Mouse (Mus musculus) liver, embryonic 13.5 days (tissue): ENCODE measurements around the gene Atxn2. TPM values are rescaled to one million over a fixed set of nuclear protein-coding genes. Genes with fewer than 3 reads are reported as not detected.
A peak's percentile ranks its signal among the peaks of the same experiment; 100 is the strongest.

Experiments used
- ATAC-seq: fragments of 200-750 bp; cut with Nextera tagmentation; 2 replicates; pipeline ENCODE4 v1.8.0; 2017; ENCODE audit warnings: low read depth, mild to moderate bottlenecking, moderate number of reproducible peaks, moderate library complexity
- DNase-seq: peaks from one replicate; pipeline ENCODE4 v3.0.0; 2022
- H3K27ac ChIP-seq: fragments of 300-500 bp; sonication (generic); 2 replicates; pipeline ENCODE4 v1.5.1; 2015; ENCODE audit warnings: moderate library complexity, mild to moderate bottlenecking, inconsistent platforms
- H3K27me3 ChIP-seq: fragments of 300-500 bp; sonication (generic); 2 replicates; pipeline ENCODE4 v1.6.1; 2015; ENCODE audit warnings: mild to moderate bottlenecking, inconsistent platforms
- H3K36me3 ChIP-seq: fragments of 300-500 bp; sonication (generic); 2 replicates; pipeline ENCODE4 v1.6.1; 2015; ENCODE audit warnings: mild to moderate bottlenecking, inconsistent platforms
- H3K4me1 ChIP-seq: fragments of 300-500 bp; sonication (generic); replicated peaks from 2 replicates; pipeline ENCODE4 v1.6.1; 2015; ENCODE audit warnings: inconsistent platforms
- H3K4me2 ChIP-seq: fragments of 300-500 bp; sonication (generic); 2 replicates; pipeline ENCODE4 v1.6.1; 2015; ENCODE audit warnings: inconsistent platforms, mild to moderate bottlenecking, moderate library complexity
- H3K4me3 ChIP-seq: fragments of 300-500 bp; sonication (generic); replicated peaks from 2 replicates; pipeline ENCODE4 v1.5.1; 2015; ENCODE audit warnings: mild to moderate bottlenecking, inconsistent platforms
- H3K9ac ChIP-seq: fragments of 300-500 bp; sonication (generic); 2 replicates; pipeline ENCODE4 v1.6.1; 2015; ENCODE audit warnings: mild to moderate bottlenecking, inconsistent platforms
- H3K9me3 ChIP-seq: fragments of 300-500 bp; sonication (generic); replicated peaks from 2 replicates; pipeline ENCODE4 v1.6.1; 2016; ENCODE audit warnings: inconsistent platforms
- WGBS: fragments of 180-500 bp; shearing (Covaris S2); methylation state at CpG from one replicate; pipeline ENCODE4 v1.1.7; 2015; ENCODE audit not compliant: insufficient replicate concordance; 5-methylcytosine and 5-hydroxymethylcytosine counted together
- polyA plus RNA-seq: library from polyadenylated mRNA; unstranded; fragments of >200 nt; fragmentation: Nextera tagmentation; extraction: Ambion mirVana; gene quantifications from 2 replicates; pipeline ENCODE4 v1.2.1, GENCODE M21; 2015

Gene Atxn2
- polyA plus RNA-seq = 16.0 and 17.6 TPM in 2 replicates

DNA sequence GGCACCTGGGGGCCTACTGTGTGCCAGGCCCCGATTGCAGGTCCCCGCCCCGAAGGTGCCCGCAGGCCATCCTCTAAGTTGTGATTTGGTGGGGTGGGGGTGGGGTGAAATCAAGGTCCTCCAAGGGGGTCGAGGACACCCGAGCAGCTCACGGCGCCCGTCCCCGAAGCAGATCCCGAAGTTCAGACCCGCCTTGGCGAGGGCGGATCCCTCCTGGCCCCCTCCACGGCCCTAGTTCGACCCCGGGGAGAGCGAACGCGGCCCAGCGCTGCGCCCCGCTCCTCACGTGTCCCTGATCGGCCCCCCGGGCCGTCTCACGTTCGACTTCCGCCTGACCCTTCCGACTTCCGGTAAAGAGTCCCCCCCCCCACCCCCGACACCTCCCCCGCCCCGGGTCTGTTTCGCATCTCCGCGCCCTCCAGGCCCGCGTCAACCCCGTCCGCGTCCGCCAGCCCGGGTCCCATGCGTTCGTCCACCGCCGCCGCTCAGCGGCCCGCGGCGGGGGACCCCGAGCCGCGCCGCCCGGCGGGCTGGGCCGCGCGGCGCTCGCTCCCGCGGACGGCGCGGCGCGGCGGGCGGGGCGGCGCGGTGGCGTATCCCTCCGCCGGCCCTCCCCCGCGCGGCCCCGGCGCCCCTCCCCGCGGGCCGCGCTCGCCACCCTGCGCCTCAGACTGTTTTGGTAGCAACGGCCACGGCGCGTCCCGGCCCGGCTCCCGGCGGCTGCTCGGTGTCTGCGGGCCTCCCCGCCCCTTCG lies at the start of gene Atxn2:
Gene Atxn2 (plus strand): TSS at position 164 of the 754 bp plus-strand sequence.
- H3K4me3 ChIP-seq = peak within 1 kb of the TSS; percentile 97
- peaks cover 53% of the 10 kb centered on the region for H3K4me1 ChIP-seq
- H3K9ac ChIP-seq = peak within 1 kb of the TSS; percentile 98
- H3K4me2 ChIP-seq = peak within 1 kb of the TSS; percentile 99
- WGBS = 0% methylated on average over 60 of the region's 103 CpGs
- no peaks in the 10 kb centered on the region for H3K27me3 ChIP-seq
- peak; percentile 69 for DNase-seq
- ATAC-seq = peak; percentile 83
- H3K36me3 ChIP-seq = no peaks in the 10 kb centered on the region
- peak within 1 kb of the TSS; percentile 95 for H3K27ac ChIP-seq
- H3K9me3 ChIP-seq = no peaks in the 10 kb centered on the region

DNA sequence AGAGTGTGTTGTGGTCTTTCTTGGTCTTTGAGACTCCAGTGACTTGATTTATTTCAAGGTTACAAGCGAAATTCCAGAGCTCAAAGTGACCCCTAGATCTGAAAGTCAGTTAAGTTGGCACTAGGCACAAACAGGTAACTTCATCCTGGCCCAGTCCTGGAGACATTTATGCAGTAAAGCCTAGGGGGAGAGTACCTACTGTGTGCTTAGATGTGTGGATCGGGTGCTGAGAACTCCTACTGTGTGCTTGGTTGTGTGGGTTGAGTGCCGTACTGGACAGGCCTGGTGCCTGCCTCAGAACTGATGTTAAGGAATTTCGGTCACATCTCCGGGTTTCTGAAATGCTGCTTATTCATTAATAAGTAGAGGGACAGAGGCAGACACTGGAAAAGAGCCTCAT lies 49.6 kb upstream of the Atxn2 start:
- no peaks in the 10 kb centered on the region for H3K27me3 ChIP-seq

DNA sequence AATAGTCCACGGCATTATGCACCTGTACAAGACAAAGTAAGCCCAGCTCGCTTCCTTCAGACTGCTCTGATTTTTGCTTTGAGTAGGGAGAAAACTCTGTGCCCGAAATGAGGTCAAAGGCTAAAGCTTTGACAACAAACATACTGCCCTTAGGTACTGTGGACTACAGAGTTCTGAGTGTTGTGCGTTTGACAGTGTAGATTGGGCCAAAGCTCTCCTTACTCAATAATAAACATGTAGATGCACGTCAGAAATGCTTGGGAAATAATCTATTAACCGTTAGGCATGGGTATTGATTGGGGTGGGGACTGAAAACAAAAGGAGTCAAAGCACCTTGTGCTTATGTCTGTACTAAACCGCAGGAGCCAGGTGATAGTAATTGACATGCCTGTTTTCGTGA lies 47.7 kb upstream of the Atxn2 start:
- no peak overlapping the region for H3K4me3 ChIP-seq
- peaks cover 59% of the 10 kb centered on the region for H3K36me3 ChIP-seq
- H3K9me3 ChIP-seq = no peaks in the 10 kb centered on the region
- peaks cover 38% of the 10 kb centered on the region for H3K4me1 ChIP-seq
- no peak overlapping the region for H3K4me2 ChIP-seq
- no peak for DNase-seq
- H3K27me3 ChIP-seq = no peaks in the 10 kb centered on the region
- no peak overlapping the region for H3K9ac ChIP-seq
- 81% methylated on average over 8 of the region's 8 CpGs for WGBS
- ATAC-seq = no peak
- no peak overlapping the region for H3K27ac ChIP-seq

More for the DNA sequence above, 49.6 kb upstream of the Atxn2 start:
- Histone ChIP-seq H3K9ac (peak overlapping the region; percentile 99), H3K27ac (no peak overlapping the region), H3K36me3 (peaks cover 43% of the 10 kb centered on the region), H3K4me1 (peaks cover 36% of the 10 kb centered on the region), H3K4me2 (peak overlapping the region; percentile 82), H3K4me3 (peak overlapping the region; percentile 98), H3K9me3 (no peaks in the 10 kb centered on the region)
- ATAC-seq = no peak
- 85% methylated on average over 5 of the region's 5 CpGs for WGBS
- no peak for DNase-seq

DNA sequence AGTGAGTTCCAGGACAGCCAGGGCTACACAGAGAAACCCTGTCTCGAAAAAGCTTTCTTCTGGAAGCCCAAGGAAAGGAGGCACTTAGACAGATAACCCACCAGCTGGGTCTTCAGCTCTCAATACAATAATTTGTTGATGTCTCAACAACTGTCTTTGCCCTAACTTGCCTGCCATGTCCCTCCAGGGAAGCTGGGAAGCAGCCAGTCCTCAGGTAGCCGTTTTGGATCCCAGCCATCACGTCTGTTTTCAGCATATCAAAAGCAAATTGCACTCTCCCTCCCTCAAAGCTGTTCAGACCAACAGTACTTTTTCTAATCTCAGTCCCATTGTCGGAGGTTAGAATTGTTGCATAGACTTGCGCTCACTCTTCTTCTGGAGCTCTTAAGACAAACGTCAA lies 47.1 kb upstream of the Atxn2 start:
- WGBS = 77% methylated on average over 6 of the region's 6 CpGs
- ATAC-seq = no peak

DNA sequence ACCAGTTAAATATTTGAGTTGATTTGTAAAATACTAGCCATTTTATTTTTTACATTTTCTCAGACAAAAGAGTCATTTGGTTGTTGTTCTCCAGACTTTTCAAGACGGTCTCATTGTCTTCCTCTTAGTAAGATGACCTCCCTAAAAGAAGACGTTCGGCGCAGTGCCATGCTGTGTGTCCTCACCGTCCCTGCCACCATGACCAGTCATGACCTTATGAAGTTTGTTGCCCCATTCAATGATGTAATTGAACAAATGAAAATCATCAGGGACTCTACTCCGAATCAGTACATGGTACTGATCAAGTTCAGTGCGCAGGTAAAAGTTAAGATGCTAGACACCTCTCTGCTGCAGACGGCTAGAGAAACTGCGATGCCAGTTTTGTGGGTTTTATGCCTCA lies 46.2 kb upstream of the Atxn2 start:
- H3K9ac ChIP-seq = no peak overlapping the region
- no peak overlapping the region for H3K4me2 ChIP-seq
- 91% methylated on average over 9 of the region's 9 CpGs for whole genome bisulfite sequencing
- H3K36me3 ChIP-seq = peaks cover 69% of the 10 kb centered on the region
- peaks cover 29% of the 10 kb centered on the region for H3K4me1 ChIP-seq
- no peak for ATAC-seq
- H3K27me3 ChIP-seq = no peaks in the 10 kb centered on the region
- no peak for DNase-seq
- no peaks in the 10 kb centered on the region for H3K9me3 ChIP-seq
- H3K27ac ChIP-seq = no peak overlapping the region
- H3K4me3 ChIP-seq = no peak overlapping the region

More for the DNA sequence above, 47.1 kb upstream of the Atxn2 start:
- Histone ChIP-seq H3K27ac (no peak overlapping the region), H3K9me3 (no peaks in the 10 kb centered on the region), H3K4me3 (no peak overlapping the region), H3K36me3 (peaks cover 65% of the 10 kb centered on the region), H3K4me1 (peaks cover 35% of the 10 kb centered on the region), H3K27me3 (no peaks in the 10 kb centered on the region), H3K9ac (no peak overlapping the region), H3K4me2 (no peak overlapping the region)
- DNase-seq = no peak

DNA sequence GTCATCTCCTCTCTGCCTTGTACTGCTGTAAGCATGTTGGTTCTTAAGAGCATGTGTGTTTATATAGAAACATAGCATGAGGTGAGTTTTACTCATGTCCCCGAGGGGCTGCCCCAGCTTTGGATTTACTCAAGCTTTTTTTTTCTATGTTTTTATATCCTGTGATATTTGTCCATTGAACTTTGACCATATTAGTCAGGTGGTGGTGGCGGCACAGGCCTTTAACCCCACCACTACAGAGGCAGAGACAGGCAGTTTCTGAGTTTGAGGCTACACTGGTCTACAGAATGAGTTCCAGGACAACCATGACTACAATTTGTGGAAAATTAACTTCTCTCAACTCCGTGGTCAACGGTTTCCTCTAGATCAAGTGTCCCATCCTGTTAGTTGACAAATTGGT lies 44.1 kb upstream of the Atxn2 start:
- H3K9ac ChIP-seq = no peak overlapping the region
- H3K27me3 ChIP-seq = no peaks in the 10 kb centered on the region
- H3K36me3 ChIP-seq = peaks cover 85% of the 10 kb centered on the region
- 62% methylated on average over 4 of the region's 4 CpGs for WGBS
- ATAC-seq = no peak
- no peak for DNase-seq
- no peaks in the 10 kb centered on the region for H3K9me3 ChIP-seq
- H3K4me1 ChIP-seq = peaks cover 16% of the 10 kb centered on the region
- no peak overlapping the region for H3K4me3 ChIP-seq
- no peak overlapping the region for H3K27ac ChIP-seq
- no peak overlapping the region for H3K4me2 ChIP-seq

DNA sequence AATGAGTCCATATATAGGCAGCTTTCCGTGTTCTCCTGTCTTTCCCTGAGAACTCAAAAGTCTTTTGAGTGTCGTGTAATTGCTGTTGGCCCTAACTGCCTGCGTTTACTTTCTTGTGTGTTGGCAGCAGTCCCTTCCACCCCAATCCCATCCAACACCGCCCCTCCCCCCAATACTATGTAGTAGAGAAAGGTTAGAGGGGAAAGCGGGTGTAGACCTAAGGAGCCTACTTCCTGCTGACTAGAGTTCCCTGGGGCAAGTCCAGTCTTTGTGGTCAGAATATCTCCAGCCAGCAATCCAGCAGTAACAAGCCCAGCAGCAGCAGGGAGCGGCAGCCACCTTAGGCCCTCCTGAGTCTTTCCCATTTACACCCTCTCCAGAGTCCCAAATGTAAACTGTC lies 42.7 kb upstream of the Atxn2 start:
- Histone ChIP-seq H3K9ac (no peak overlapping the region), H3K4me1 (peaks cover 4% of the 10 kb centered on the region; the same call in 1 of the 2 replicates), H3K4me2 (no peak overlapping the region), H3K27me3 (no peaks in the 10 kb centered on the region), H3K4me3 (no peak overlapping the region), H3K36me3 (peaks cover 84% of the 10 kb centered on the region), H3K27ac (no peak overlapping the region), H3K9me3 (no peaks in the 10 kb centered on the region)
- no peak for ATAC-seq
- DNase-seq = no peak
- WGBS = 72% methylated on average over 6 of the region's 6 CpGs

DNA sequence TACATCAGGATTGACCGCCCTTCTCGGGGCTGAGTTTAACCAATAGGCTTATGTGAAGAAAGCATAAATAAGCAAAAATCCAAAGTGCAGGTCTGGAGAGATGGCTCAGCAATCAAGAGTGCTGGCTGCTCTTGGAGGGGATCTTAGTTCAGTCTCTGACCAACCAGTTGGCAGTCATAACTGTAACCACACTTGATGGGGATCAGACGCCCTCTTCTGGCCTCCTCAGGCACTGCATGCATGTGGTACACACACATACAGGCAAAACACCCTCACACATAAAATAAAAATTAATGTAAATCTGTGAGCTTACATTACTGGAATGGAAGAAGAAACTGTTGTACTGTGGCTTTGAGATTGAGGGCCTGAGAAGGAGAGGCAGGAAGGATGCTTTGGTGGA lies 40.7 kb upstream of the Atxn2 start:
- ATAC-seq (no peak), DNase-seq (peak; percentile 29)
- Histone ChIP-seq H3K4me2 (no peak overlapping the region), H3K36me3 (peaks cover 84% of the 10 kb centered on the region), H3K9me3 (no peaks in the 10 kb centered on the region), H3K4me1 (peaks cover 2% of the 10 kb centered on the region; the same call in 1 of the 2 replicates), H3K27me3 (no peaks in the 10 kb centered on the region), H3K27ac (no peak overlapping the region), H3K9ac (no peak overlapping the region), H3K4me3 (no peak overlapping the region)
- WGBS = 75% methylated on average over 3 of the region's 3 CpGs

DNA sequence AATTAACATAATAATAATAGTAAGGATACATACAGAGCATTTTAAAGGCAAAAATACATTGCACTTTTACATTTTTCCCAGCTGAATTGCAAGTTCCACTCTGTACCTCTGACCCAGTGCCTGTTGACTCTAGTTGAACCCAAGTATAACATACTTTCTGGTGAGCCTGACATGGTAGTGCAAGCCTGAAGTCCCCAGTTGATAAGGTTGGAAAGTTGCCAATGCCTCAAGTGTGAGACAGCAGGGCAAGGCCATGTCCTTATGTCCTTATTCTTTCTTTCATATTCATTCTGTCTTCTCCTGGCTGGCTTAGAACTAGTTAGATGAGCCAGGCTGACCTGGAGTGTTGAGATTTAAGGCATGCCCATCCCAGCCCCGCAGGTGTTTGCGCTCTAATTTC lies 28.9 kb upstream of the Atxn2 start:
- WGBS = 91% methylated on average over 2 of the region's 2 CpGs
- H3K27ac ChIP-seq = no peak overlapping the region
- no peak overlapping the region for H3K9ac ChIP-seq
- H3K4me1 ChIP-seq = 0 out of 2 replicates have a peak, but pooled peaks cover 6% of the 10 kb centered on the region
- no peaks in the 10 kb centered on the region for H3K27me3 ChIP-seq
- H3K4me2 ChIP-seq = no peak overlapping the region
- DNase-seq = no peak
- no peak overlapping the region for H3K4me3 ChIP-seq
- peaks cover 98% of the 10 kb centered on the region for H3K36me3 ChIP-seq
- no peak for ATAC-seq
- no peaks in the 10 kb centered on the region for H3K9me3 ChIP-seq

DNA sequence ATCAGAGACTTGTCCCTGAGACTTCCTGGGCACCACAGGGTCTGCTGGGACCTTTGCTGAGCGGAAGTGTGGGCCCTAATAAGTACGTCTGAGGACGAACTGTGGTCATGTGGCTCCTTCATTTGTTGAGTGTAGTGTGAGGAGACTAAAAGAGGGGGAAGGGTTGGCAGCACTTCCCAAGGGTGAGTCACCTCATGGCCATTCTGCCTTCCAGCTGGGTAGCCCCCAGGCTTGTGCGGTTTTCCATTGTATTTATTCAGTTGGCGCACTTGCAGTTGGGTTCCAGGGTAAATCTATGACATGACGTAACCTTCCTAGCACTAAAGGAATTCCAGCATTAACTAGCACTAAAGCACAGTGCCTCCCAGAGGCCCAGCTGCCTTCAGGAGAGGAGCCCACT lies 25.6 kb upstream of the Atxn2 start:
- no peak overlapping the region for H3K4me2 ChIP-seq
- H3K9ac ChIP-seq = no peak overlapping the region
- H3K27ac ChIP-seq = no peak overlapping the region
- H3K4me1 ChIP-seq = 0 out of 2 replicates have a peak, but pooled peaks cover 8% of the 10 kb centered on the region
- H3K9me3 ChIP-seq = no peaks in the 10 kb centered on the region
- no peak for DNase-seq
- H3K36me3 ChIP-seq = peaks cover 68% of the 10 kb centered on the region
- H3K27me3 ChIP-seq = no peaks in the 10 kb centered on the region
- no peak for ATAC-seq
- 83% methylated on average over 6 of the region's 6 CpGs for WGBS
- no peak overlapping the region for H3K4me3 ChIP-seq

DNA sequence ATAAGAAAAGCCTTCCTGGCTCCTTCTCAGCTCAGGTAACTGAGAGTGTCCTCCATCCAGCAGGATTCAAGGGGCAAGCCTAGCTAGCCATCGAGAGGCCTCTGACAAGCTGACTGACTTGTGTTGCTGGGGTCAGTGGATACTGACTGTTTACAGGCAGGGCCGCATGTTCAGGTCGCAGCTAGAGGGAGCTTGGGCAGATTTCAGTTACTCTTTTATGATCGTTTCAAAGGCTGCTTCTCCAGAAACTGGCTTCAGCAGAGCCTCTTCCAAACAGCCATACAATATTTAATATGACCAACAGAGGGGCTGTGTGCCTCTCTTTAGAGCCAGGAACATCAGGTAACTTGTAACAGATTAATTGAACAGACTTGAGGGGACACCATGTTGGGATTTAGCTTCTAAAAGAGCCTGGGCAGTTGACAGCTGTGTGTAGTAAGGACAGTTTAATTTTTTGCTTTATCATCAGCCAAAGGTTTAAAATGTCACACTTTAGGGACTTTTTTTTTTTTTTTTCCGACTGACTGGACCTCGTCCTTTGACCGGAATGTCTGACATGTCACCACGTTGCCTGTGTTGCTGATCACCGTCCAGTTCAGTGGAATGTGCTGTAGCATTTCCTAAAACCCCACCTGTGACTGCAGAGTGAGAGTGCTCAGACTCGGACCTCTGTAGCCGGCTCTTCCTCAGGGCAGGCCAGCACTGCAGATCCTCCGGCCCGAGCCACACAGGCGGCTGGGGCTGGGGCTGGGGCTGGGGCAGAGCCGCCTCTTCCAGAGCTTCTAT lies 24.8 kb upstream of the Atxn2 start:
- WGBS = 77% methylated on average over 15 of the region's 15 CpGs
- DNase-seq = no peak
- peak; percentile 37; the same call in 1 of the 2 replicates for ATAC-seq
- no peak overlapping the region for H3K4me3 ChIP-seq
- H3K27ac ChIP-seq = no peak overlapping the region
- H3K36me3 ChIP-seq = peaks cover 60% of the 10 kb centered on the region
- H3K27me3 ChIP-seq = no peaks in the 10 kb centered on the region
- no peaks in the 10 kb centered on the region for H3K9me3 ChIP-seq
- H3K4me2 ChIP-seq = no peak overlapping the region
- no peak overlapping the region for H3K9ac ChIP-seq
- peaks cover 11% of the 10 kb centered on the region; the same call in 1 of the 2 replicates for H3K4me1 ChIP-seq
